Mouse (Mus musculus) CH12.LX (cell line): ENCODE data around the gene Amotl2. TPM values are rescaled to one million over a fixed set of nuclear protein-coding genes. Genes with fewer than 3 reads are reported as not detected.

Experiments used
- DNase-seq: peaks from one replicate; pipeline ENCODE4 v3.0.0-alpha.2; 2013; ENCODE audit errors: extremely low read depth
- H3K27ac ChIP-seq: 2 replicates; pipeline ENCODE4 v1.5.1; 2012; ENCODE audit warnings: low read depth, mild to moderate bottlenecking, control low read depth, moderate library complexity; ENCODE audit not compliant: insufficient read depth
- H3K27me3 ChIP-seq: replicated peaks from 2 replicates; pipeline ENCODE3; 2012; ENCODE audit warnings: inconsistent platforms
- H3K36me3 ChIP-seq, 2 experiments: replicated peaks in 1 of 2; 2 replicates each; pipeline versions ENCODE3 to v1.6.1; 2012; ENCODE audit warnings: inconsistent platforms in 1 of 2, low read length in 1 of 2, mild to moderate bottlenecking in 1 of 2, mixed read lengths in 1 of 2, moderate library complexity in 1 of 2; ENCODE audit not compliant: control insufficient read depth in 1 of 2, insufficient read depth in 1 of 2
- H3K4me1 ChIP-seq, 2 experiments: 2 replicates each; pipeline ENCODE4 v1.6.1; 2012; ENCODE audit warnings: inconsistent platforms in 1 of 2, moderate library complexity in 1 of 2; ENCODE audit not compliant: insufficient read depth in 2 of 2, control insufficient read depth in 1 of 2
- H3K4me2 ChIP-seq: 2 replicates; pipeline ENCODE4 v1.6.1; 2012; ENCODE audit warnings: low read depth, mild to moderate bottlenecking, control low read depth; ENCODE audit not compliant: poor library complexity, insufficient read depth, severe bottlenecking
- H3K4me3 ChIP-seq, 3 experiments: fragments of 150-350 bp in 1 of 3; sonication (generic) in 1 of 3; replicated peaks in 1 of 3; 2 replicates each; pipeline versions ENCODE3 to v1.5.1; 2011 to 2012; ENCODE audit warnings: low read depth in 2 of 3, low read length in 2 of 3, mild to moderate bottlenecking in 2 of 3, moderate library complexity in 2 of 3, control low read depth in 1 of 3, improper control_type of control experiment in 1 of 3, inconsistent platforms in 1 of 3, mixed read lengths in 1 of 3; ENCODE audit not compliant: poor library complexity in 1 of 3
- H3K79me2 ChIP-seq: replicated peaks from 2 replicates; pipeline ENCODE4 v1.6.1; 2012; ENCODE audit warnings: mild to moderate bottlenecking, moderate library complexity; ENCODE audit not compliant: control insufficient read depth, poor library complexity, insufficient read depth, severe bottlenecking; ENCODE audit errors: extremely low read depth
- H3K9ac ChIP-seq: 2 replicates; pipeline ENCODE4 v1.6.1; 2012; ENCODE audit warnings: low read depth, mild to moderate bottlenecking, control low read depth, moderate library complexity; ENCODE audit not compliant: insufficient read depth
- H3K9me3 ChIP-seq: replicated peaks from 2 replicates; pipeline ENCODE3; 2012; ENCODE audit warnings: low read length, inconsistent platforms, mixed read lengths
- CTCF ChIP-seq, 2 experiments: IDR thresholded peaks in 1 of 2; conservative IDR thresholded peaks in 1 of 2; 2 replicates each; pipeline ENCODE4 v1.5.1; 2011 to 2012; ENCODE audit warnings: low read depth in 2 of 2, low read length in 2 of 2, improper control_type of control experiment in 1 of 2, inconsistent platforms in 1 of 2, mild to moderate bottlenecking in 1 of 2, moderate library complexity in 1 of 2
- EP300 ChIP-seq: IDR thresholded peaks from 2 replicates; pipeline ENCODE4 v1.6.1; 2011; ENCODE audit warnings: low read length, improper control_type of control experiment
- ETS1 ChIP-seq: conservative IDR thresholded peaks from 2 replicates; pipeline ENCODE4 v1.6.1; 2012; ENCODE audit warnings: low read depth, mild to moderate bottlenecking, inconsistent platforms, low read length, improper control_type of control experiment, moderate library complexity
- JUND ChIP-seq: conservative IDR thresholded peaks from 2 replicates; pipeline ENCODE4 v1.6.1; 2011; ENCODE audit warnings: low read depth, low read length, improper control_type of control experiment
- KAT2A ChIP-seq: IDR thresholded peaks from 2 replicates; pipeline ENCODE4 v1.6.1; 2012; ENCODE audit warnings: low read length, improper control_type of control experiment, inconsistent platforms; ENCODE audit not compliant: insufficient replicate concordance
- MAX ChIP-seq: IDR thresholded peaks from 2 replicates; pipeline ENCODE4 v1.6.1; 2011; ENCODE audit warnings: low read length, improper control_type of control experiment
- MAZ ChIP-seq: IDR thresholded peaks from 2 replicates; pipeline ENCODE4 v1.6.1; 2012; ENCODE audit warnings: low read depth, mild to moderate bottlenecking, inconsistent platforms, low read length, improper control_type of control experiment, moderate library complexity
- MEF2A ChIP-seq: IDR thresholded peaks from 2 replicates; pipeline ENCODE4 v1.6.1; 2014; ENCODE audit warnings: low read depth, mild to moderate bottlenecking, inconsistent platforms, low read length, improper control_type of control experiment, borderline replicate concordance
- MXI1 ChIP-seq: IDR thresholded peaks from 2 replicates; pipeline ENCODE4 v1.6.1; 2011; ENCODE audit warnings: mild to moderate bottlenecking, low read depth, low read length, improper control_type of control experiment
- POLR2A ChIP-seq: IDR thresholded peaks from 2 replicates; pipeline ENCODE4 v1.6.1; 2011; ENCODE audit warnings: low read depth, mild to moderate bottlenecking, improper control_type of control experiment, low read length
- POLR2AphosphoS2 ChIP-seq: IDR thresholded peaks from 2 replicates; pipeline ENCODE4 v1.6.1; 2011; ENCODE audit warnings: low read depth, low read length, improper control_type of control experiment
- UBTF ChIP-seq: IDR thresholded peaks from 2 replicates; pipeline ENCODE4 v1.6.1; 2012; ENCODE audit warnings: low read depth, mild to moderate bottlenecking, inconsistent platforms, low read length, improper control_type of control experiment, moderate library complexity
- USF2 ChIP-seq: conservative IDR thresholded peaks from 2 replicates; pipeline ENCODE4 v1.6.1; 2011; ENCODE audit warnings: low read depth, low read length, improper control_type of control experiment
- ZC3H11A ChIP-seq: IDR thresholded peaks from 2 replicates; pipeline ENCODE4 v1.6.1; 2012; ENCODE audit warnings: low read depth, mild to moderate bottlenecking, inconsistent platforms, low read length, improper control_type of control experiment
- ZMIZ1 ChIP-seq: IDR thresholded peaks from 2 replicates; pipeline ENCODE4 v1.6.1; 2012; ENCODE audit warnings: low read depth, mild to moderate bottlenecking, inconsistent platforms, low read length, improper control_type of control experiment
- dilution Hi-C: fragments of 300-500 bp; cut with MboI; formaldehyde crosslinking; loops from 2 replicates; pipeline ENCODE4 v1.14.3; 2020; ENCODE audit warnings: low sequenced_read_pairs; ENCODE audit not compliant: extremely low pct_unique_long_range_greater_than_20kb, extremely low pct_ligation_motif_present
- in situ Hi-C: fragments of 300-500 bp; cut with MboI; formaldehyde crosslinking; loops from 3 replicates; pipeline ENCODE4 v1.14.3; 2019; ENCODE audit warnings: low sequenced_read_pairs, low pct_ligation_motif_present, low pct_unique_long_range_greater_than_20kb, mixed read lengths
- polyA plus RNA-seq: library from polyadenylated mRNA; unstranded; fragments of >175 nt; gene quantifications from 2 replicates; pipeline ENCODE4 v1.2.1, GENCODE M21; 2012; ENCODE audit warnings: low read depth; ENCODE audit not compliant: insufficient read length
- total RNA-seq, 2 experiments: library from RNA; depleted of rRNA; stranded (reverse); fragments of 300-350 nt in 1 of 2; fragments of >200 nt in 1 of 2; gene quantifications; 2 replicates each; pipeline ENCODE4 v1.2.3; 2012 to 2014

The Amotl2 gene
- total and polyA plus RNA-seq, 3 experiments: 0.08 TPM; not detected in 2

GRCm38 (mm10) chr9:102729876-102730413, 13.5 kb downstream of the Amotl2 start:
- H3K4me1 ChIP-seq: peaks cover 3 to 17% of the 10 kb centered on the region in 2 experiments
- no peak overlapping the region for H3K9ac ChIP-seq
- no peak for DNase-seq
- H3K27ac ChIP-seq: no peak overlapping the region
- peaks cover 49% of the 10 kb centered on the region for H3K27me3 ChIP-seq
- H3K9me3 ChIP-seq: no peaks in the 10 kb centered on the region
- H3K79me2 ChIP-seq: no peaks in the 10 kb centered on the region
- TF ChIP-seq POLR2AphosphoS2: no peak
- TF ChIP-seq EP300: no peak
- TF ChIP-seq USF2: no peak
- H3K36me3 ChIP-seq: no peaks in the 10 kb centered on the region
- H3K4me2 ChIP-seq: no peak overlapping the region
- dilution Hi-C loops: no loop called here
- no peak overlapping the region for H3K4me3 ChIP-seq
- in situ Hi-C loops: no loop called here

- no peaks in the 10 kb centered on the region for H3K79me2 ChIP-seq
- dilution Hi-C loops: no loop called here
- H3K27me3 ChIP-seq: peaks cover 38% of the 10 kb centered on the region
- in situ Hi-C loops: no loop called here
- H3K4me1 ChIP-seq: peaks cover 7 to 26% of the 10 kb centered on the region in 2 experiments
- no peak overlapping the region for H3K4me3 ChIP-seq
- no peak overlapping the region for H3K27ac ChIP-seq
- no peak for DNase-seq
- H3K9me3 ChIP-seq: no peaks in the 10 kb centered on the region
- H3K9ac ChIP-seq: no peak overlapping the region
- TF ChIP-seq JUND (no peak), ETS1 (no peak), ZMIZ1 (no peak), MAX (no peak), POLR2AphosphoS2 (no peak)
- H3K36me3 ChIP-seq: no peaks in the 10 kb centered on the region
- H3K4me2 ChIP-seq: peak overlapping the region; percentile 16; the same call in 1 of the 2 replicates
Observed at GRCm38 (mm10) chr9:102731044-102731471, 14.6 kb downstream of the Amotl2 start.

- H3K4me3 ChIP-seq: no peak overlapping the region
Observed at GRCm38 (mm10) chr9:102731574-102732175, 15.2 kb downstream of the Amotl2 start.

More at GRCm38 (mm10) chr9:102731574-102732175, 15.2 kb downstream of the Amotl2 start:
- Histone ChIP-seq H3K9ac (no peak overlapping the region), H3K4me1 (peaks cover 13 to 32% of the 10 kb centered on the region in 2 experiments), H3K27me3 (peaks cover 32% of the 10 kb centered on the region), H3K4me2 (peak overlapping the region; percentile 16; the same call in 1 of the 2 replicates), H3K79me2 (no peaks in the 10 kb centered on the region), H3K36me3 (no peaks in the 10 kb centered on the region), H3K9me3 (no peaks in the 10 kb centered on the region), H3K27ac (no peak overlapping the region)
- TF ChIP-seq POLR2A: no peak
- TF ChIP-seq KAT2A: no peak
- TF ChIP-seq ZC3H11A: no peak
- TF ChIP-seq JUND: no peak
- no peak for TF ChIP-seq MXI1
- no peak for TF ChIP-seq POLR2AphosphoS2
- no peak for TF ChIP-seq CTCF (conservative IDR thresholded peaks at IDR 0.05 in 1 of 2, IDR thresholded peaks at IDR 0.05 in 1 of 2; ENCODE audit: low read depth in 2 of 2, low read length in 2 of 2)
- no peak for TF ChIP-seq USF2
- TF ChIP-seq MEF2A: no peak
- TF ChIP-seq UBTF: no peak
- no peak for TF ChIP-seq MAZ
- in situ Hi-C loops: no loop called here
- dilution Hi-C loops: no loop called here
- DNase-seq: no peak
